Mouse (Mus musculus): ENCODE results near the gene Cryl1.

GRCm38 (mm10) chr14:57392278-57392677 is 6.1 kb downstream of the Cryl1 start:
- TF ChIP-seq GATA1 (IDR thresholded peaks at IDR 0.05; ENCODE audit: low read length) (no peak), TAL1 (IDR thresholded peaks at IDR 0.05; ENCODE audit: low read length) (no peak)

Measured in erythroblast, embryonic 14.5 days (primary cell).